Mouse (Mus musculus) ES-E14 (cell line): ENCODE measurements around the gene Mettl15.

Experiments used
- CHD2 ChIP-seq: IDR thresholded peaks from 2 replicates; pipeline ENCODE4 v1.6.1; 2014; ENCODE audit warnings: mild to moderate bottlenecking, low read depth, low read length, inconsistent platforms
- HCFC1 ChIP-seq: IDR thresholded peaks from 2 replicates; pipeline ENCODE4 v1.6.1; 2012; ENCODE audit warnings: low read length, inconsistent platforms, borderline replicate concordance; ENCODE audit not compliant: insufficient read depth
- MAFK ChIP-seq: IDR thresholded peaks from 2 replicates; pipeline ENCODE4 v1.6.1; 2014; ENCODE audit warnings: mild to moderate bottlenecking, low read depth, low read length, inconsistent platforms; ENCODE audit not compliant: insufficient read depth
- ZC3H11A ChIP-seq: IDR thresholded peaks from 2 replicates; pipeline ENCODE4 v1.6.1; 2012; ENCODE audit warnings: low read depth, mild to moderate bottlenecking, inconsistent platforms, low read length, borderline replicate concordance

DNA sequence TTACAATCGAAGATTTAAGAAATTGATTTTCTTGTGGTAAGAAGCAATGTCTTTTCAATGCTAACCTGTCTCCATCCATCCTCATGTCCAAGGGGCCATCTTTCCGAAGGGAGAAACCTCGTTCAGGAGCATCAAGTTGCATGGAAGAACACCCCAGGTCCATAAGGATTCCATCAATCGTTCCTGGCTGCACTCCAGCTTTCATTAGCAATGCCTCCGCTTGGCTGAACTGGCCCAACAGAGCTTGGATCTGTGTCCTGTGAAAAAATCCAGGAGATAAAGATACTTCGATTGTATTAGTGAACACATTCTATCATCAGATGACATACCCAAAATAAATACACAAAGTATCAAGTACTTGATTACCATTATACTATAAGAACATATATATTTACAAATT lies 143.3 kb downstream of the Mettl15 start:
- TF ChIP-seq MAFK (no peak), HCFC1 (no peak), ZC3H11A (no peak), CHD2 (no peak)
